In genomic region chr11:117790703-117791440, GRCm38 (mm10) we compare ENCODE assay signal across 8 mouse cellular contexts. TPM values are rescaled to one million over a fixed set of nuclear protein-coding genes. Genes with fewer than 3 reads are reported as not detected.
A peak's percentile ranks its signal among the peaks of the same experiment; 100 is the strongest.
DNase-seq lines count a peak whose midpoint lies in the region; ATAC-seq and TF ChIP-seq lines count a peak whose summit lies in the region.

No protein-coding gene starts in this region.

- no peaks in the 10 kb centered on the region for H3K27me3 ChIP-seq in intestine, postnatal 0 days (replicated peaks; ENCODE audit: control insufficient read depth, insufficient read depth, low read length)
- 0 out of 2 replicates have a peak, but pooled peaks cover 3% of the 10 kb centered on the region for H3K27me3 ChIP-seq in lung, embryonic 14.5 days (ENCODE audit: insufficient read depth, low read length)
- no peaks in the 10 kb centered on the region for H3K27me3 ChIP-seq in stomach, embryonic 16.5 days (ENCODE audit: control insufficient read depth, insufficient read depth, low read length)

- H3K9ac ChIP-seq in intestine, postnatal 0 days (ENCODE audit: low read depth, low read length): peak overlapping the region; percentile 50
- H3K9ac ChIP-seq in lung, embryonic 14.5 days: no peak overlapping the region; the same call in 1 of the 2 replicates
- peak overlapping the region; percentile 70 for H3K9ac ChIP-seq in stomach, embryonic 16.5 days (ENCODE audit: low read length)

- no peaks in the 10 kb centered on the region for H3K36me3 ChIP-seq in intestine, postnatal 0 days (ENCODE audit: control insufficient read depth, insufficient read depth)
- no peaks in the 10 kb centered on the region for H3K36me3 ChIP-seq in lung, embryonic 14.5 days (ENCODE audit: insufficient read depth)
- H3K36me3 ChIP-seq in stomach, embryonic 16.5 days (ENCODE audit: control insufficient read depth, insufficient read depth, low read length): no peaks in the 10 kb centered on the region

- H3K4me3 ChIP-seq in intestine, postnatal 0 days (ENCODE audit: low read depth, low read length): peak overlapping the region; percentile 34
- no peak overlapping the region; the same call in 1 of the 2 replicates for H3K4me3 ChIP-seq in lung, embryonic 14.5 days (ENCODE audit: low read depth, low read length)
- peak overlapping the region; percentile 33 for H3K4me3 ChIP-seq in stomach, embryonic 16.5 days (replicated peaks; ENCODE audit: low read length)

- H3K9me3 ChIP-seq in intestine, postnatal 0 days (ENCODE audit: control insufficient read depth): no peaks in the 10 kb centered on the region
- no peaks in the 10 kb centered on the region for H3K9me3 ChIP-seq in lung, embryonic 14.5 days (ENCODE audit: low read depth, low read length)
- H3K9me3 ChIP-seq in stomach, embryonic 16.5 days (replicated peaks; ENCODE audit: control insufficient read depth, low read length): no peaks in the 10 kb centered on the region

- peak overlapping the region; percentile 85 for H3K27ac ChIP-seq in intestine, postnatal 0 days (ENCODE audit: low read depth, low read length)
- no peak overlapping the region for H3K27ac ChIP-seq in lung, embryonic 14.5 days (ENCODE audit: low read depth)
- H3K27ac ChIP-seq in stomach, embryonic 16.5 days (ENCODE audit: low read length): peak overlapping the region; percentile 76

- 30% methylated on average over 23 of the region's 23 CpGs for WGBS in intestine, postnatal 0 days
- WGBS in lung, embryonic 14.5 days: 32% methylated on average over 23 of the region's 23 CpGs
- WGBS in stomach, embryonic 16.5 days: 33% methylated on average over 23 of the region's 23 CpGs

- H3K4me2 ChIP-seq in intestine, postnatal 0 days (replicated peaks; ENCODE audit: low read depth): peak overlapping the region; percentile 65
- peak overlapping the region; percentile 48 for H3K4me2 ChIP-seq in lung, embryonic 14.5 days
- H3K4me2 ChIP-seq in stomach, embryonic 16.5 days (ENCODE audit: low read depth, low read length): peak overlapping the region; percentile 69

- DNase-seq in heart, adult 11 months: peak; percentile 93
- no peak for DNase-seq in heart, postnatal 36 days
- peak; percentile 78 for DNase-seq in R1 (ENCODE audit: low read depth, low spot score)
- no peak for DNase-seq in lung, embryonic 14.5 days
- DNase-seq in gastrocnemius, postnatal 10 days: no peak

- peak; percentile 64 for TF ChIP-seq CTCF in intestine, postnatal 0 days (IDR thresholded peaks at IDR 0.05; ENCODE audit: low read depth)
- peak; percentile 46 for TF ChIP-seq CTCF in lung, embryonic 14.5 days (IDR thresholded peaks at IDR 0.05; ENCODE audit: low read depth)

- H3K4me1 ChIP-seq in intestine, postnatal 0 days (replicated peaks; ENCODE audit: control insufficient read depth, insufficient read depth, low read length): 0 out of 2 replicates have a peak, but pooled peaks cover 3% of the 10 kb centered on the region
- peaks cover 4% of the 10 kb centered on the region; the same call in 1 of the 2 replicates for H3K4me1 ChIP-seq in lung, embryonic 14.5 days (ENCODE audit: insufficient read depth)
- H3K4me1 ChIP-seq in stomach, embryonic 16.5 days (ENCODE audit: control insufficient read depth, insufficient read depth, low read length): peaks cover 17% of the 10 kb centered on the region

- intact Hi-C loops in heart, postnatal 36 days (cut with DNase I): loop anchor here (1.0 kb wide), 1 partner anchor 33 kb away; no protein-coding TSS in a partner anchor

- ATAC-seq in intestine, postnatal 0 days: peak; percentile 95
- ATAC-seq in lung, embryonic 14.5 days (ENCODE audit: insufficient read depth): peak; percentile 40
- ATAC-seq in stomach, embryonic 16.5 days (ENCODE audit: insufficient read depth, low FRiP score): peak; percentile 89
- ATAC-seq in inflammation-experienced regulatory T-cells, adult 6 months: no peak

RNA-seq across cellular contexts. Expression of gene 6030468B19Rik, which starts 6.6 kb away (rescaled TPM):
- total RNA-seq in heart, postnatal 36 days (2021): not detected
- not detected in 2 replicates for polyA plus RNA-seq in intestine, postnatal 0 days (2015; fragmentation: Nextera tagmentation; extraction: Ambion mirVana)
- 0.22 and 0.23 TPM in 2 replicates for polyA plus RNA-seq in lung, embryonic 14.5 days (2014; fragmentation: Nextera tagmentation; extraction: Ambion mirVana)
- polyA plus RNA-seq in stomach, embryonic 16.5 days (2015; fragmentation: Nextera tagmentation; extraction: Ambion mirVana): 2.5 and 4.7 TPM in 2 replicates
- not detected for total RNA-seq in gastrocnemius, postnatal 10 days (2021)
- polyA plus RNA-seq in inflammation-experienced regulatory T-cells, adult 6 months (2017; shearing (Covaris generic)): 1 to 10 TPM in 2 of 3 experiments, under 1 TPM in 1; 0.57 to 1.3 (median 1.3) TPM

RNA-seq across cellular contexts. Expression of gene Tmc6, which starts 8.9 kb away (rescaled TPM):
- 10 to 100 TPM; 11.2 to 18.4 TPM for total RNA-seq in heart, postnatal 36 days (2021)
- polyA plus RNA-seq in intestine, postnatal 0 days (2015; fragmentation: Nextera tagmentation; extraction: Ambion mirVana): 23.8 and 26.3 TPM in 2 replicates
- polyA plus RNA-seq in lung, embryonic 14.5 days (2014; fragmentation: Nextera tagmentation; extraction: Ambion mirVana): 18.2 and 18.6 TPM in 2 replicates
- polyA plus RNA-seq in stomach, embryonic 16.5 days (2015; fragmentation: Nextera tagmentation; extraction: Ambion mirVana): 31.6 and 36.8 TPM in 2 replicates
- total RNA-seq in gastrocnemius, postnatal 10 days (2021): 10 to 100 TPM; 17.2 to 20.9 TPM
- 100 to 1,000 TPM in 2 of 3 experiments, 10 to 100 TPM in 1; 90.7 to 159 (median 116) TPM for polyA plus RNA-seq in inflammation-experienced regulatory T-cells, adult 6 months (2017; shearing (Covaris generic))

RNA-seq across cellular contexts. Expression of gene Tmc8, which starts 9.0 kb away (rescaled TPM):
- 1 to 10 TPM; 4.0 to 4.1 TPM for total RNA-seq in heart, postnatal 36 days (2021)
- polyA plus RNA-seq in intestine, postnatal 0 days (2015; fragmentation: Nextera tagmentation; extraction: Ambion mirVana): 18.2 TPM in 2 replicates
- polyA plus RNA-seq in lung, embryonic 14.5 days (2014; fragmentation: Nextera tagmentation; extraction: Ambion mirVana): 1.6 and 2.9 TPM in 2 replicates
- 3.2 and 3.7 TPM in 2 replicates for polyA plus RNA-seq in stomach, embryonic 16.5 days (2015; fragmentation: Nextera tagmentation; extraction: Ambion mirVana)
- 1 to 10 TPM; 1.2 to 1.7 TPM for total RNA-seq in gastrocnemius, postnatal 10 days (2021)
- 10 to 100 TPM; 32.9 to 40.0 (median 39.0) TPM for polyA plus RNA-seq in inflammation-experienced regulatory T-cells, adult 6 months (2017; shearing (Covaris generic))

RNA-seq across cellular contexts. Expression of gene Gm20708, which starts 18.6 kb away (rescaled TPM):
- total RNA-seq in heart, postnatal 36 days (2021): 1 to 10 TPM in 1 of 2 experiments, not detected in 1; 1.1 TPM
- 0.29 and 0.37 TPM in 2 replicates for polyA plus RNA-seq in intestine, postnatal 0 days (2015; fragmentation: Nextera tagmentation; extraction: Ambion mirVana)
- 0.23 and 0.30 TPM in 2 replicates for polyA plus RNA-seq in lung, embryonic 14.5 days (2014; fragmentation: Nextera tagmentation; extraction: Ambion mirVana)
- 0.16 and 0.68 TPM in 2 replicates for polyA plus RNA-seq in stomach, embryonic 16.5 days (2015; fragmentation: Nextera tagmentation; extraction: Ambion mirVana)
- 1 to 10 TPM; 1.2 to 3.3 TPM for total RNA-seq in gastrocnemius, postnatal 10 days (2021)
- 1 to 10 TPM; 3.1 to 5.0 (median 4.9) TPM for polyA plus RNA-seq in inflammation-experienced regulatory T-cells, adult 6 months (2017; shearing (Covaris generic))

RNA-seq across cellular contexts. Expression of gene Syngr2, which starts 18.6 kb away (rescaled TPM):
- 100 to 1,000 TPM; 109 to 119 TPM for total RNA-seq in heart, postnatal 36 days (2021)
- polyA plus RNA-seq in intestine, postnatal 0 days (2015; fragmentation: Nextera tagmentation; extraction: Ambion mirVana): 116 and 129 TPM in 2 replicates
- 65.9 and 71.6 TPM in 2 replicates for polyA plus RNA-seq in lung, embryonic 14.5 days (2014; fragmentation: Nextera tagmentation; extraction: Ambion mirVana)
- 129 and 157 TPM in 2 replicates for polyA plus RNA-seq in stomach, embryonic 16.5 days (2015; fragmentation: Nextera tagmentation; extraction: Ambion mirVana)
- total RNA-seq in gastrocnemius, postnatal 10 days (2021): 10 to 100 TPM; 90.3 to 95.1 TPM
- 100 to 1,000 TPM in 1 of 3 experiments, 10 to 100 TPM in 2; 86.3 to 118 (median 89.8) TPM for polyA plus RNA-seq in inflammation-experienced regulatory T-cells, adult 6 months (2017; shearing (Covaris generic))

Comparison
In these comparisons a context has a peak if more than half of its experiments do, and no peak if none do; other contexts are left out.
1. DNase-seq: peak in heart, adult 11 months (single experiment) and R1 (single experiment); none in heart, postnatal 36 days (0 of 2), lung, embryonic 14.5 days (single experiment) and gastrocnemius, postnatal 10 days (single experiment).
2. Peak in every context shown above with its lines, with median percentiles within 50 percentile points of each other: H3K4me2 ChIP-seq.